Mouse (Mus musculus): ENCODE results near the gene Six4.

DNA sequence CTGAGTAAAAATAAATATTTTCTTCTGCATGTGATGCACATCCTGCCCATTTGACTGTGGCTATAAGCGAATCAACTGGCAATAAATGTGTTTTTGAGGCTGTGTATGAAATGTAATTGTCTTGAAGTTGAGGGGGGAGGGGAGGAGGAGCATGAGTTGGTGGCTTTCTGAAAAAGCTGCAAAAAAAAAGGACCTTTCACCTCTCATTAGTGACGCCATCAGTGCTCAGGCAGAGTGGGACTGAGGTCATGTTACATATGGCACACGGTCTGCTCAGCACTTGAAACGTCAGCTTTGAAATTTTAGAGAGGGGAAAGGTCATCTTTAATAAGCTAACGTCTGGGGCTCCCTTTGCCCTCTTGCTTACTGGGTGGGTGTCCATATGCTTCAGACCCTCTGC, 57.8 kb downstream of the Six4 start:
- TF ChIP-seq EP300 (IDR thresholded peaks at IDR 0.05; ENCODE audit: low read depth), result no peak
- TF ChIP-seq CTCF (IDR thresholded peaks at IDR 0.05; ENCODE audit: low read depth), result no peak

All from liver, postnatal 0 days (tissue).